Mouse (Mus musculus): ENCODE measurements around the gene Pcp4l1. TPM values are rescaled to one million over a fixed set of nuclear protein-coding genes. Genes with fewer than 3 reads are reported as not detected.
"Not testable (repeated sequence)": the region's sequence is repeated elsewhere in the genome, so short reads cannot be mapped to it uniquely, and the experiment has no call there.

The Pcp4l1 gene
- total RNA-seq (2021), result 10 to 100 TPM; 47.4 to 67.2 TPM
- long read RNA-seq, experiment 1, transcript Pcp4l1-201 (3 exons, 1,577 nt), result major isoform, 100 of 102 reads
- long read RNA-seq, experiment 1, partial matches to known transcripts, result 2 of 102 reads
- long read RNA-seq, experiment 1, other reads (novel, unspliced or antisense), result 0 of 102 reads
- long read RNA-seq, experiment 2, transcript Pcp4l1-201 (3 exons, 1,577 nt), result major isoform, 61 of 62 reads
- long read RNA-seq, experiment 2, partial matches to known transcripts, result 1 of 62 reads
- long read RNA-seq, experiment 2, other reads (novel, unspliced or antisense), result 0 of 62 reads

GRCm38 (mm10) chr1:171195887-171196397, at the start of gene Pcp4l1:
Gene Pcp4l1, minus strand, starts transcription at chr1:171196268.
- peak; percentile 65 to 68 for DNase-seq (ENCODE audit: low spot score in 2 of 2)
- intact Hi-C loops (cut with DNase I), result no loop called here

GRCm38 (mm10) chr1:171245353-171245752, 49.3 kb upstream of the Pcp4l1 start:
- intact Hi-C loops (cut with DNase I), result no loop called here

GRCm38 (mm10) chr1:171241952-171242351, 45.9 kb upstream of the Pcp4l1 start:
- DNase-seq (ENCODE audit: low spot score in 2 of 2); intact Hi-C loops (cut with DNase I): not testable (repeated sequence)

More at GRCm38 (mm10) chr1:171245353-171245752, 49.3 kb upstream of the Pcp4l1 start:
- DNase-seq (ENCODE audit: low spot score in 2 of 2), result no peak

DNA sequence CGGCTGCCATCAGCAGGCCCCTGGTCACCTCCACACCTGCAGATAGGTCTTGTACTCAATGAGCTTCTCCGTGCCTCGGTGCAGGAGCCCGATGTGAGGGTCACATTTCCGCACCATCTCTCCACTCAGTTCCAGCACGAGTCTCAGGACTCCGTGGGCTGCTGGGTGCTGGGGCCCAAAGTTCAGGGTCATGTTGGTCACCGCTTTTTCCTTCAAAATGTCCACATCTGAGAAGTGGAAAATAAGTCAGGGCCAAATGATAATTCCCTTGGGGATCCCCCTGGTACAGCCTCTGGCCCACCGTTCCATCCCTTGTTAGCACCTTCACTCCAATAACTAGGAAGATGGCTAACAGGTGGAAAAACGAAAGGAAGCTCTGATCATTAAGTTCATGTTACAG, 44.8 kb upstream of the Pcp4l1 start:
- intact Hi-C loops (cut with DNase I), result no loop called here
- no peak for DNase-seq (ENCODE audit: low spot score in 2 of 2)

GRCm38 (mm10) chr1:171239992-171240744, 44.1 kb upstream of the Pcp4l1 start:
- intact Hi-C loops (cut with DNase I), result no loop called here
- no peak for DNase-seq (ENCODE audit: low spot score in 2 of 2)

GRCm38 (mm10) chr1:171238463-171238862, 42.4 kb upstream of the Pcp4l1 start:
- intact Hi-C loops (cut with DNase I), result no loop called here
- peak; percentile 46 to 54 for DNase-seq (ENCODE audit: low spot score in 2 of 2)

GRCm38 (mm10) chr1:171237438-171237837, 41.4 kb upstream of the Pcp4l1 start:
- intact Hi-C loops (cut with DNase I), result no loop called here
- no peak for DNase-seq (ENCODE audit: low spot score in 2 of 2)

DNA sequence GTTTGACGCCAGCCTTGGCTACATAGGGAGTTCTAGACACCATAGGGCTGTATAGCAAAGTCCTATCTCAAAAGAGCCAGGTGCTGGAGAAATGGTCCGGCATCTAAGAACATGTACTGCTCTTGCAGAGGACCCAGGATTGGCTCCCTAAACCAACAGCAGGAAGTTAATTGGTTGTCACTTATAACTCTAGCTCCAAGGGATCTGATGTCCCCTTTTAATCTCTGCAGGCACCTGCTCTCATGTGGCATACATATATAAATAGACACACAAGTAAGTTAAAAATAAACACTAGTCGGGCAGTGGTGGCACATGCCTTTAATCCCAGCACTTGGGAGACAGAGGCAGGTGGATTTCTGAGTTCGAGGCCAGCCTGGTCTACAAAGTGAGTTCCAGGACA, 39.7 kb upstream of the Pcp4l1 start:
- intact Hi-C loops (cut with DNase I), result no loop called here

GRCm38 (mm10) chr1:171234538-171234937, 38.5 kb upstream of the Pcp4l1 start:
- DNase-seq (ENCODE audit: low spot score in 2 of 2), result no peak
- intact Hi-C loops (cut with DNase I), result no loop called here

More for the DNA sequence above, 39.7 kb upstream of the Pcp4l1 start:
- DNase-seq (ENCODE audit: low spot score in 2 of 2), result no peak

DNA sequence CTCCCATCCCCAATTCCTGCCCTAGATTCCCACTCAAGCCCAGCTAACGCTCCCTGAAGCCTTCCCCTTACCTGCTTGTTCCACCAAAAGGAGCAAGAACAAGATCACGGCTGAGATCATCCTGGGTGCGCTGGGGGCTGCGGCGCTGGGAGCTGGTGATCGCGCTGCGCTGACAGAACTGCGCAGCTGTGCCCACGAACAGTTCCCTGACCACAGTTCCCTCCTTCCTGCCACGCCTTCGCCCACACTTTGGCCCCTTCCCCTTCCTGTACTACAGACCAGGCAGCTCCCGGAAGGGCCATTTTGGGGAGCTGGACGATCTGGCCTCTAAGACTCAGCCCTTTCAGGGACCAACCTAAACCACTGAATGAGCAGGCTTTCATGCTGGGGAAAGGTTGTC, 38.1 kb upstream of the Pcp4l1 start, which contains the start of gene Fcer1g:
Gene Fcer1g, minus strand, starts transcription at position 240 of the 400 bp plus-strand sequence.
- intact Hi-C loops (cut with DNase I), result no loop called here
- peak in 1 of 2 experiments; percentile 25 for DNase-seq (ENCODE audit: low spot score in 2 of 2)

- intact Hi-C loops (cut with DNase I), result no loop called here
Measured at GRCm38 (mm10) chr1:171232800-171233730, 37.0 kb upstream of the Pcp4l1 start.

DNA sequence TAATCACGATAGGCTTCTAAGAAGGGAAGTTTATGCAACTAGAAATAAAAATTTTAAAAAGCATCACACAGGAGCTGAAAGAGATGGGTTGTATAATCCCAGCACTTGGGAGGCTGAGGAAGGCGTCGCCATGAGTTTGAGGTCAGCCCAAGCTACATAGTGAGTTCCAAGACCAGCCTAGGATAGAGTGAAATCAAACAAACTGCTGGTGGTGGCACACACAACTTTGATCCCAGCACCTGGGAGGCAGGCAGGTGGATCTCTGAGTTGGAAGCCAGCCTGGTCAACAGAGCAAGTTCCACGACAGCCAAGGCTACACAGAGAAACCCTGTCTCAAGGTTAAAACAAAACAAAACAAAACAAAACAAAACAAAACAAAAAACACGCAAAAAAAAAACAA, 36.3 kb upstream of the Pcp4l1 start:
- intact Hi-C loops (cut with DNase I), result no loop called here
- no peak for DNase-seq (ENCODE audit: low spot score in 2 of 2)

More at GRCm38 (mm10) chr1:171232800-171233730, 37.0 kb upstream of the Pcp4l1 start:
- DNase-seq (ENCODE audit: low spot score in 2 of 2), result no peak

GRCm38 (mm10) chr1:171231844-171232243, 35.8 kb upstream of the Pcp4l1 start:
- DNase-seq (ENCODE audit: low spot score in 2 of 2), result no peak
- intact Hi-C loops (cut with DNase I), result no loop called here

- intact Hi-C loops (cut with DNase I), result no loop called here
- DNase-seq (ENCODE audit: low spot score in 2 of 2), result no peak
Measured at GRCm38 (mm10) chr1:171230215-171230614, 34.1 kb upstream of the Pcp4l1 start.

DNA sequence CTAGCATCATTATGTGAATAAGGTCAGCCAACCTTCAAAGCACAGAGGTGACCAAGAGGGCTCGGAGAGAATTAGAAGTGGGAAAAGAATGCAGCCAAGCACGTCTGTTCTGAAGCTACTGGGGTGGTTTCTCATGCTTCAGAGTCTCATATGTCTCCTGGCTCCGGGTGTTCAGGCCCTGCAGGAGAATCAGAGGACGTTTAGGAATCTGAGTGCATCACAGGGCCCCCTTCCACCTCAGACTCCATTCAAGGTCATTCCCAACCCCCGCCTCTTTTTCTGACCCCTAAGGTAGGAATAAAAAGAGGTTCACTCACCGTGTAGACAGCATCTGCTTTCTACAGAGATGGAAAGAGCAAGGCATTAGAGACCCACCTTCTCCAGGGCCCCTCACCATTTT, 33.7 kb upstream of the Pcp4l1 start:
- intact Hi-C loops (cut with DNase I), result no loop called here
- no peak for DNase-seq (ENCODE audit: low spot score in 2 of 2)

- intact Hi-C loops (cut with DNase I), result no loop called here
- no peak for DNase-seq (ENCODE audit: low spot score in 2 of 2)
Measured at GRCm38 (mm10) chr1:171227879-171228278, 31.8 kb upstream of the Pcp4l1 start.

GRCm38 (mm10) chr1:171226780-171227179, 30.7 kb upstream of the Pcp4l1 start:
- no peak for DNase-seq (ENCODE audit: low spot score in 2 of 2)
- intact Hi-C loops (cut with DNase I), result no loop called here

DNA sequence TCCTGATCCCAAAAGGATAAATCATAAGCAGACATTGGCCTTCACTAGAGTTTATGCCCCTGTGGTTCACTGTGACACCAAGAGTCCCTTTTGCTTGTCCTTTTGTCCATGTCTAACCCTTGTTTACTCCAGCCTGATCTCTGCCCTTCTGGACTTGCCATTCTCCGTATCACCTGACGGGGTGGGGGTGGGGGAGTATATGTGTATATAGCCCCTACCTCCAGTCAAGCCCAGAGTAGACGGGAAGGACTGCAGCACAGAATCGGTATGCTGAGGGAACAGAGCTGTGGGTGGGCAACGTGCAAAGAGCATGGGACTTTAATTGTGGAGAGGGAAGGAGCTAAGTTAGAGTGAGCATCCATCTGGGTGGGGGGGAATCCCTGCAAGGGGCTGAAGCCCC, 28.8 kb upstream of the Pcp4l1 start, which contains the start of gene Apoa2:
Gene Apoa2, plus strand, starts transcription at position 198 of the 400 bp plus-strand sequence.
- intact Hi-C loops (cut with DNase I), result loop anchor here (5.0 kb wide), 1 partner anchor 63 kb away; no protein-coding TSS in a partner anchor
- no peak for DNase-seq (ENCODE audit: low spot score in 2 of 2)

DNA sequence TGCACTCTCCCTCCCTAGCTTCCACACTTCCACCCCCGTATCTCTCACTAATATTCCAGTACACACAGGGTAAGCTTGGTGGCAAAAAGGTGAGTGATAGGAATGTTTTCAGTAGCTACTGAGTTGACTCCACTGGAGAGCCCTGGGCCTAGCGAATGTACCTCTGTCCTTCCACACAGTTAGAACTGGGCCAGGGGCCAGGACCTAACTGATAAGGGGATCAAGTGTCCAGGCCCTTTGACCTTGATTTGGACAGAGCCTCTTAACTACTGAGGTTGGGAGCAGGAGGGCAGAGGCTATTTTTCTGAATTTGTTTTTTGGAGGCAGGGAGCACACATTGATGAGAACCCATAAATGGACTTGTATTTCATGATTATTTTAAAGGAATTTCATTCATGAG, 27.7 kb upstream of the Pcp4l1 start:
- intact Hi-C loops (cut with DNase I), result loop anchor here (5.0 kb wide), 1 partner anchor 61 kb away; no protein-coding TSS in a partner anchor
- DNase-seq (ENCODE audit: low spot score in 2 of 2), result no peak
